Mouse (Mus musculus): Measurements from ENCODE around the gene Sesn2. TPM values are rescaled to one million over a fixed set of nuclear protein-coding genes. Genes with fewer than 3 reads are reported as not detected.

The Sesn2 gene
- polyA plus RNA-seq, 1 experiment from 2014 or later: 8.7 TPM

DNA sequence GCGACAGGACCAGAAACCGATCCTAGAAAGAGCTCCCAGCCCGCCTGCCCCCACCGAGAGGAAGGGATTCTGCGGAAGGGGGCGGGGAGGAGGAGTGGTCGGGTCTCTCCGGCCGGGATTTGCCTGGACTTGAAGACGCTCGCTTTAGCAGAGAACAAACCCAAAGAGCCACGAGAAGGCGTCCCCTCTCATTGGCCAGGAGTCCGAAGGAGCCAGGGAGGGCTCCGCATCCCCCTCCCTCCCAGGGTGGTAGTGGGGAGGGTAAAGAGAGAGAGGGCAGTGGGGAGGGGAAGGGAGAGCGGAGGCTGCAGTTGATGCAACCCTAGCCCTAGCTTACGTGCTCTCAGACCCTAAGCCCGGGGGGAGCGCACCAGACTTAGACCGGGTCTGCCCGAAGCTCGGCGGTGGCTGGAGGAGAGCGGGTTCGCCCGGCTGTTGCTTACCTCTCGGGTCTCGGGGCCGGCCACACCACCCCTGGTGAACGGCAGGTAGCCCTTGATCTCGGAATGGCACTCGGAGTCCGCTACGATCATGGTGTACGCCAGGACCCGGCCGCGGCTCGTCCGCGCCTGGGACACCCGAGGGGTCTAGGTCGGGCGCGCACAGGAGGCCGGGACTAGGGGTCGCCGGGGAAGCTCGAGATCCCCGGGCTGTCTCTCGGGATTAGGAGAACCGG lies 542 bp downstream of the Sesn2 start:
- peak; percentile 77 for DNase-seq
- peak; percentile 34 for ATAC-seq
- Histone ChIP-seq H3K4me2 (ENCODE audit: low read depth, low read length) (peak overlapping the region; percentile 96), H3K9me3 (ENCODE audit: low read length) (no peaks in the 10 kb centered on the region), H3K27me3 (ENCODE audit: insufficient read depth, low read length) (no peaks in the 10 kb centered on the region), H3K4me3 (ENCODE audit: low read depth, low read length) (peak overlapping the region; percentile 82), H3K27ac (ENCODE audit: low read depth) (peak overlapping the region; percentile 92), H3K9ac (replicated peaks) (peak overlapping the region; percentile 96), H3K4me1 (ENCODE audit: insufficient read depth) (peaks cover 52% of the 10 kb centered on the region), H3K36me3 (replicated peaks; ENCODE audit: insufficient read depth, low read length) (no peaks in the 10 kb centered on the region)
- TF ChIP-seq CTCF (IDR thresholded peaks at IDR 0.05; ENCODE audit: low read depth) (no peak), EP300 (IDR thresholded peaks at IDR 0.05; ENCODE audit: low read depth) (no peak)
- 2% methylated on average over 50 of the region's 52 CpGs for whole genome bisulfite sequencing (ENCODE audit: insufficient replicate concordance)

DNA sequence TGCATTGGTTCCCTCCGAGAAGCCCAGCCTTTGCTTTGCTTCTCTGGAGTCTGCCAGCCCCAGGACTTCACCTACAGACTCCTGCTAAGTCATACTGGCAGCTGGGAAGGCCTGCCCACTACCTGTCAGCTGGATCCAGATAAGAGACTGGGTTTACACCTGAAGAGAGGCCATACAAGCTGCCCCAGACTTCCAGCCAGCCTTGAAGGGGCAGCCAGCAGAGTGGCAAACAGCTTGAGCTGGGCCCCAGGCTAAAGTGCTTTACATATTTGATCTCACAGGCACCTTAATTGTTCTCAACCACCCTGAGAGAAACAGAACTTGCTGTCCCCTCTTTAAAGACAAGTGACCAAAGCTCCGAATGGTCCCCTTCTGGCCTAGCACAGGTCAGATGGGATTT lies 3.1 kb downstream of the Sesn2 start:
- no peak for ATAC-seq
- Histone ChIP-seq H3K27ac (ENCODE audit: low read depth) (0 out of 2 replicates have a peak overlapping the region, but pooled peaks have one; percentile 26), H3K27me3 (ENCODE audit: insufficient read depth, low read length) (no peaks in the 10 kb centered on the region), H3K36me3 (replicated peaks; ENCODE audit: insufficient read depth, low read length) (no peaks in the 10 kb centered on the region), H3K9ac (replicated peaks) (peak overlapping the region; percentile 39; the same call in 1 of the 2 replicates), H3K4me3 (ENCODE audit: low read depth, low read length) (no peak overlapping the region), H3K4me2 (ENCODE audit: low read depth, low read length) (peak overlapping the region; percentile 96), H3K4me1 (ENCODE audit: insufficient read depth) (peaks cover 42% of the 10 kb centered on the region), H3K9me3 (ENCODE audit: low read length) (no peaks in the 10 kb centered on the region)
- WGBS (ENCODE audit: insufficient replicate concordance): 60% methylated on average over 2 of the region's 2 CpGs
- no peak for DNase-seq
- TF ChIP-seq CTCF (IDR thresholded peaks at IDR 0.05; ENCODE audit: low read depth) (no peak), EP300 (IDR thresholded peaks at IDR 0.05; ENCODE audit: low read depth) (no peak)

DNA sequence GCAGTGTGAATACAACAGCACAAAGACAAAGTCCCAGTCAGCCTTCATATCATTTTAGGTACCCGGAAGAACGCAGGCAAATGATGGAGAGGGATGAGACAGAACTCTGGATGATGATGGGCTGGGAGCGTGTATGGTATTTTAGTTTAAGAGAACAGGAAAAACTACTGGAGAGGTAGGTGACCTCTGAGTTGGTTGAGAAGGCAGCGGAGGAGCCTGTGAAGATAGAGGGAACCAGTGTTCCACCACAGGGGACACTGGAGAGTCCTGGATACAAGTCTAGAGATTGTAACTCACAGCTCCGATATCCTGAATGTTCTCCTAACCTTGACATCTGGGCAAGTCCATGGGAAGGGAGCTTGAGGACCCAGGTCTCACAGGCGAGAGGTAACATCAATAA lies 4.1 kb downstream of the Sesn2 start:
- Histone ChIP-seq H3K9ac (replicated peaks) (no peak overlapping the region), H3K9me3 (ENCODE audit: low read length) (no peaks in the 10 kb centered on the region), H3K4me1 (ENCODE audit: insufficient read depth) (peaks cover 38% of the 10 kb centered on the region), H3K4me2 (ENCODE audit: low read depth, low read length) (no peak overlapping the region), H3K36me3 (replicated peaks; ENCODE audit: insufficient read depth, low read length) (no peaks in the 10 kb centered on the region), H3K4me3 (ENCODE audit: low read depth, low read length) (no peak overlapping the region), H3K27ac (ENCODE audit: low read depth) (no peak overlapping the region), H3K27me3 (ENCODE audit: insufficient read depth, low read length) (no peaks in the 10 kb centered on the region)
- DNase-seq: no peak
- no peak for ATAC-seq
- TF ChIP-seq EP300 (IDR thresholded peaks at IDR 0.05; ENCODE audit: low read depth) (no peak), CTCF (IDR thresholded peaks at IDR 0.05; ENCODE audit: low read depth) (no peak)
- WGBS (ENCODE audit: insufficient replicate concordance): 84% methylated on average over 6 of the region's 6 CpGs

- Histone ChIP-seq H3K4me2 (ENCODE audit: low read depth, low read length) (no peak overlapping the region), H3K36me3 (replicated peaks; ENCODE audit: insufficient read depth, low read length) (no peaks in the 10 kb centered on the region; the same call in 1 of the 2 replicates), H3K9ac (replicated peaks) (no peak overlapping the region), H3K4me3 (ENCODE audit: low read depth, low read length) (no peak overlapping the region), H3K27me3 (ENCODE audit: insufficient read depth, low read length) (no peaks in the 10 kb centered on the region), H3K27ac (ENCODE audit: low read depth) (no peak overlapping the region), H3K4me1 (ENCODE audit: insufficient read depth) (peaks cover 34% of the 10 kb centered on the region), H3K9me3 (ENCODE audit: low read length) (no peaks in the 10 kb centered on the region)
- TF ChIP-seq EP300 (IDR thresholded peaks at IDR 0.05; ENCODE audit: low read depth) (no peak), CTCF (IDR thresholded peaks at IDR 0.05; ENCODE audit: low read depth) (no peak)
- 67% methylated on average over 10 of the region's 10 CpGs for WGBS (ENCODE audit: insufficient replicate concordance)
- no peak for DNase-seq
- no peak for ATAC-seq
These were observed 4.5 kb downstream of the Sesn2 start for GRCm38 (mm10) chr4:132505800-132506199.

DNA sequence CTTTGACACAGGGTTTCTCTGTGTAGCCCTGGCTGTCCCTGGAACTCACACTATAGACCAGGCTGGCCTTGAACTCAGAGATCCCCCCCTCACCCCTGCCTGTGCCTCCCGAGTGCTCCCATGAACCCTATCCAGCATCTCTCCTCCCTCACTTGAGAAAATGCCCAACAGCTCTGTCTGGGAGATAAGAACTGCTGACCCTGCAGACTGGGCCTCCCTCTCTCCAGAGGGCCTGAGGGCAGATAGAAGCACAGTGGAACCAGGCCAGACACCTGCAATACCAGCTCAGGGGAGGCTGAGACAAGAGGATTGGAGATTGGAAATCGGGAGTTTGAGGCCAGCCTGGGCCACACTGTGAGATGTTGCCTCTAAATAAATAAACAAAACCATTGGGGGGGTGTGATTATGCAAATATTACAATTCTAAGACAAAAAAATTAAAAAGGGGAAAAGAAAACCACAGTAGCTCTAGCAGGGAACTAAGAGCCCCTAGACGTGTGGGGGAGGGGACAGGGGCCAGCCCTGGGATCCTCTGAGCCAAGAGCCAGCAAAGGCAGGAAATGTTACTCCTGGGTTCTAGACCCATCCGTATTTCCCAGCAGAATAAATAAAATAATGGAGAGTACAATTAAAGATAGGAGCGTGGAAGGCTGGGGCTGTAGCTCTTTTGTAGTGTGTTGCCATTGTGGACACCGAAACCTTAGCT lies 5.1 kb downstream of the Sesn2 start:
- DNase-seq (no peak), ATAC-seq (no peak)
- H3K4me1 ChIP-seq (ENCODE audit: insufficient read depth): peaks cover 31% of the 10 kb centered on the region
- 44% methylated on average over 6 of the region's 6 CpGs for WGBS (ENCODE audit: insufficient replicate concordance)
- H3K4me2 ChIP-seq (ENCODE audit: low read depth, low read length): peak overlapping the region; percentile 13; the same call in 1 of the 2 replicates
- no peak overlapping the region for H3K4me3 ChIP-seq (ENCODE audit: low read depth, low read length)
- H3K36me3 ChIP-seq (replicated peaks; ENCODE audit: insufficient read depth, low read length): no peaks in the 10 kb centered on the region; the same call in 1 of the 2 replicates
- TF ChIP-seq CTCF (IDR thresholded peaks at IDR 0.05; ENCODE audit: low read depth) (no peak), EP300 (IDR thresholded peaks at IDR 0.05; ENCODE audit: low read depth) (no peak)
- H3K9ac ChIP-seq (replicated peaks): no peak overlapping the region
- no peaks in the 10 kb centered on the region for H3K9me3 ChIP-seq (ENCODE audit: low read length)
- no peaks in the 10 kb centered on the region for H3K27me3 ChIP-seq (ENCODE audit: insufficient read depth, low read length)
- H3K27ac ChIP-seq (ENCODE audit: low read depth): 0 out of 2 replicates have a peak overlapping the region, but pooled peaks have one; percentile 7

GRCm38 (mm10) chr4:132503344-132503743 lies 7.0 kb downstream of the Sesn2 start:
- H3K4me1 ChIP-seq (ENCODE audit: insufficient read depth): peaks cover 26% of the 10 kb centered on the region
- ATAC-seq: peak; percentile 59
- 0 out of 2 replicates have a peak overlapping the region, but pooled peaks have one; percentile 26 for H3K4me2 ChIP-seq (ENCODE audit: low read depth, low read length)

More at GRCm38 (mm10) chr4:132503344-132503743, 7.0 kb downstream of the Sesn2 start:
- Histone ChIP-seq H3K4me3 (ENCODE audit: low read depth, low read length) (no peak overlapping the region), H3K27me3 (ENCODE audit: insufficient read depth, low read length) (no peaks in the 10 kb centered on the region), H3K9ac (replicated peaks) (0 out of 2 replicates have a peak overlapping the region, but pooled peaks have one; percentile 11), H3K27ac (ENCODE audit: low read depth) (no peak overlapping the region), H3K36me3 (replicated peaks; ENCODE audit: insufficient read depth, low read length) (peaks cover 14% of the 10 kb centered on the region), H3K9me3 (ENCODE audit: low read length) (no peaks in the 10 kb centered on the region)
- DNase-seq: no peak
- WGBS (ENCODE audit: insufficient replicate concordance): 55% methylated on average over 11 of the region's 11 CpGs
- no peak for TF ChIP-seq CTCF (IDR thresholded peaks at IDR 0.05; ENCODE audit: low read depth)
- TF ChIP-seq EP300 (IDR thresholded peaks at IDR 0.05; ENCODE audit: low read depth): peak; percentile 41; the same call in 1 of the 2 replicates

Measured in liver, postnatal 0 days (tissue).